Mouse (Mus musculus) adrenal gland, postnatal 10 days (tissue): ENCODE measurements around the gene Hic1. TPM values are rescaled to one million over a fixed set of nuclear protein-coding genes. Genes with fewer than 3 reads are reported as not detected.
A peak's percentile ranks its signal among the peaks of the same experiment; 100 is the strongest.

ENCODE experiments used
- DNase-seq: peaks from one replicate; pipeline ENCODE4 v3.0.0; 2021; ENCODE audit warnings: mixed read lengths
- microRNA-seq: library from miRNA; unstranded; fragments of <30 nt; microRNA quantifications from one replicate; pipeline ENCODE4 v1.2.0, GENCODE M21; 2021
- total RNA-seq, 2 experiments: library from RNA; stranded (reverse); gene quantifications; 2 replicates each; pipeline ENCODE4 v1.2.3; 2021

The Hic1 gene
- total RNA-seq, 2 experiments from 2014 or later = 23.6 to 24.5 TPM

DNA sequence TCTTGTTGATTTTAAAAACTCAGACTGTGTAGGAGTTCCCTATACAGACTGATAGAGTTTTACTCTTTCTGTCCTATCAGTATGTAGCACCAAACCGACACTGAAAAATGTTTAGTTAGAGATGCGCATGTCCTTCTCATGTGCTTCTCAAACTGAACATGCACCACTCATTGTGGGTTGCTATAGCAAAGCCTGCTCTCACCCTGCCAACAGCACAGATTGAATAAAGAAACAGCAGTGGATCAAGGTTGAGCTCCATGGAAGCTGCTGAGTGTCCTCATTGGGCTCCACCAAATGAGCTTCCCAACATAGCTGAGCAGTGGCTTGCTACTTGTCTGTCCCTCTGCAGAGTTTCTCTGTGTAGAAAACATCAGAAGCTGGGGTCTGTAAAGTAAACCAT lies 51.2 kb downstream of the Hic1 start:
- DNase-seq = no peak

DNA sequence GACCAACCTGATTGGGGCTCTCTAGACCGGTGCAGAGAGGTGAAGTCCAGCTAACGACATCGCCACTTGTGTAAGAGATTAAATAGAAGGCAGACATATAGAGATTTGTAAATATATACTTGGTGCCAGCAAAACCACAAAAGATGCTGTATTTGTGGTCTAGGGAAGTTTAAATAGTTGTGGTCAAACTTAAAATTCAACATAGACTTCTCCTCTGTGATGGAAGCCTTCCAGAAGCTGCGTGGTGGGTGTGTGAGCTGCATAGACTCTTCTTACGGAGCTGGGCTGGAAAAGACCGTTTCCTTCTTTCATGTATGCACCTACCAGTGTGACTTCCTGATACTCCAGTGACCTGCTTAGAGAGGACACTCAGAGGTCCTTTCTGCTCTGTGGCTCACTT lies 52.9 kb downstream of the Hic1 start:
- DNase-seq = no peak

Small RNA genes lying within 50 kb of the gene (microRNA-seq; reads per million reads assigned to microRNA genes)
- gene Mir132 (1,326 reads per million, percentile 78 among the genes with 10 or more reads in this experiment), gene Mir212 (42.0 reads per million, percentile 34 among the genes with 10 or more reads in this experiment)

Other genes with a start within 250 kb of the Hic1 start
- gene Smg6, start 243.7 kb downstream of the Hic1 start, total RNA-seq = 10 to 100 TPM; 20.1 to 27.5 TPM
- 10 to 100 TPM; 46.4 to 52.7 TPM for gene Srr, start 243.6 kb downstream of the Hic1 start, total RNA-seq
- gene Ovca2, start 9.3 kb upstream of the Hic1 start, total RNA-seq = 10 to 100 TPM; 13.5 to 18.1 TPM
- gene Dph1, start 21.7 kb upstream of the Hic1 start, total RNA-seq = 10 to 100 TPM; 23.1 to 24.2 TPM
- gene Rtn4rl1, start 24.3 kb upstream of the Hic1 start, total RNA-seq = 10 to 100 TPM; 25.2 to 27.8 TPM
- 10 to 100 TPM; 60.0 to 72.0 TPM for gene Rpa1, start 178.8 kb upstream of the Hic1 start, total RNA-seq
- gene Smyd4, start 178.9 kb upstream of the Hic1 start, total RNA-seq = 1 to 10 TPM; 7.8 to 9.3 TPM